Mouse (Mus musculus) intestine, embryonic 14.5 days (tissue): Measurements from ENCODE around the gene Prss42. TPM values are rescaled to one million over a fixed set of nuclear protein-coding genes. Genes with fewer than 3 reads are reported as not detected.

ENCODE experiments used
- ATAC-seq: fragments of 200-750 bp; cut with Nextera tagmentation; replicated peaks from 2 replicates; pipeline ENCODE4 v1.8.0; 2017; ENCODE audit warnings: low read depth, moderate number of reproducible peaks, moderate TSS enrichment, moderate library complexity; ENCODE audit not compliant: low FRiP score, low TSS enrichment
- DNase-seq: peaks from one replicate; pipeline ENCODE4 v3.0.0-alpha.2; 2018; ENCODE audit warnings: low spot score
- H3K27ac ChIP-seq: fragments of 300-500 bp; sonication (generic); 2 replicates; pipeline ENCODE4 v1.5.1; 2014; ENCODE audit warnings: low read depth, mild to moderate bottlenecking, control low read depth
- H3K27me3 ChIP-seq: fragments of 300-500 bp; sonication (generic); replicated peaks from 2 replicates; pipeline ENCODE4 v1.6.1; 2014; ENCODE audit warnings: low read length, control low read depth; ENCODE audit not compliant: control insufficient read depth, insufficient read depth
- H3K36me3 ChIP-seq: fragments of 300-500 bp; sonication (generic); 2 replicates; pipeline ENCODE4 v1.6.1; 2014; ENCODE audit warnings: low read length, control low read depth; ENCODE audit not compliant: control insufficient read depth, insufficient read depth
- H3K4me1 ChIP-seq: fragments of 300-500 bp; sonication (generic); replicated peaks from 2 replicates; pipeline ENCODE4 v1.6.1; 2014; ENCODE audit warnings: low read length, control low read depth, mixed read lengths; ENCODE audit not compliant: control insufficient read depth, insufficient read depth
- H3K4me2 ChIP-seq: fragments of 300-500 bp; sonication (generic); 2 replicates; pipeline ENCODE4 v1.6.1; 2014; ENCODE audit warnings: low read length
- H3K4me3 ChIP-seq: fragments of 300-500 bp; sonication (generic); 2 replicates; pipeline ENCODE4 v1.5.1; 2014; ENCODE audit warnings: low read depth, low read length, control low read depth, mixed read lengths
- H3K9ac ChIP-seq: fragments of 300-500 bp; sonication (generic); 2 replicates; pipeline ENCODE4 v1.6.1; 2014; ENCODE audit warnings: mild to moderate bottlenecking, low read length
- H3K9me3 ChIP-seq: fragments of 300-500 bp; sonication (generic); 2 replicates; pipeline ENCODE4 v1.6.1; 2016; ENCODE audit warnings: low read length, control low read depth; ENCODE audit not compliant: control insufficient read depth
- WGBS: fragments of 180-500 bp; shearing (Covaris S2); extraction: QIAGEN DNeasy Blood & Tissue Kit; methylation state at CpG from one replicate; pipeline ENCODE4 v1.1.7; 2014; 5-methylcytosine and 5-hydroxymethylcytosine counted together
- polyA plus RNA-seq: library from polyadenylated mRNA; unstranded; fragments of >200 nt; fragmentation: Nextera tagmentation; extraction: Ambion mirVana; gene quantifications from 2 replicates; pipeline ENCODE4 v1.2.1, GENCODE M21; 2014

The Prss42 gene
- polyA plus RNA-seq = not detected in 2 replicates

GRCm38 (mm10) chr9:110797866-110798265, at the start of gene Prss42:
Prss42 (plus strand) TSS chr9:110798166.
- no peak within 1 kb of the TSS for H3K9ac ChIP-seq
- no peaks in the 10 kb centered on the region for H3K27me3 ChIP-seq
- DNase-seq (no peak), ATAC-seq (no peak)
- no peaks in the 10 kb centered on the region for H3K36me3 ChIP-seq
- H3K9me3 ChIP-seq = no peaks in the 10 kb centered on the region
- 91% methylated on average over 14 of the region's 14 CpGs for WGBS
- no peak within 1 kb of the TSS for H3K4me3 ChIP-seq
- H3K4me1 ChIP-seq = no peaks in the 10 kb centered on the region
- no peak within 1 kb of the TSS for H3K4me2 ChIP-seq
- H3K27ac ChIP-seq = no peak within 1 kb of the TSS

DNA sequence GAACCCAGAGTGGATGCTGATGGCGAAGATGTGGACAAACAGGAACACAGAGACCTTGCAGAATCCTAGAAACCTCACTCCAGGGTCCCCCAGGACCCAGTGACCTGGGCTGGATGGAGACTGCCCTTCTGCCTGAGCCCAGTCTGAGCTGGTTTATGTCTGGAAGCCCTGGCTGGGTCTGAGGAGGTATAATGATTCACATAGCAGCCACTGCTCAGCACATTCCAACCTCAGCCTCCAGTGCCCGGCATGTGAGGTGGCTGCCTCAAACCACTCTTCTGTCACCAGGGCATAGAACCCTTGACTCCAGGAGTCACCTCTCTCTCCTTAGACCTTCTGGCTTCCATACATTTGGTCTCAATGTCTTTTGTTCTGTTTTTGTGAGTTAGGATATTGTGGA, 49.5 kb upstream of the Prss42 start:
- H3K27me3 ChIP-seq = peaks cover 5% of the 10 kb centered on the region; the same call in 1 of the 2 replicates
- H3K4me2 ChIP-seq = no peak overlapping the region
- DNase-seq (no peak), ATAC-seq (no peak)
- WGBS = 65% methylated on average over 2 of the region's 2 CpGs
- H3K27ac ChIP-seq = no peak overlapping the region
- H3K9ac ChIP-seq = no peak overlapping the region
- H3K4me1 ChIP-seq = peaks cover 26% of the 10 kb centered on the region
- no peak overlapping the region for H3K4me3 ChIP-seq
- no peaks in the 10 kb centered on the region for H3K9me3 ChIP-seq
- H3K36me3 ChIP-seq = no peaks in the 10 kb centered on the region

GRCm38 (mm10) chr9:110750404-110751187, 47.4 kb upstream of the Prss42 start:
- no peak; the same call in 1 of the 2 replicates for ATAC-seq
- no peak overlapping the region for H3K4me3 ChIP-seq
- H3K4me1 ChIP-seq = peaks cover 22% of the 10 kb centered on the region

DNA sequence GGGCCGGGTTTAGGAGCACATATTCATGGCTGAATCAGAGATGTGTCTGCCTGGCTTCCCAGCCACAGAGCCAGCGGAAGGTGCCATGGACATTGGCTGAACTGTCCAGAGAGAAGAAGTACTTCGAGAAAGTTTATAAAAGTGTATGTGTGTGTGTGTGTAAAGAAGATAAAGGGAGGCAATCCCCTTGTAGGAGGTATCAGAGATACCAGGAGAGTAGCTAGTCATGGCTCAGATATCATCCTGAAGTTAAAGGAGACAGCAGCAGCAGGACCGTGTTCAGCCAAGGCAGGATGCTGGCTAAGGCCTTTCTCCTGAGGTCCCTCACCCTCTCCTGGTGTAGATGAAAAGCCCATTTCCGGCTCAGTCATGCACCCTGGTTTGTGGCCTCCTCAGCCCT, 46.6 kb upstream of the Prss42 start:
- ATAC-seq = no peak
- H3K9me3 ChIP-seq = no peaks in the 10 kb centered on the region
- H3K36me3 ChIP-seq = no peaks in the 10 kb centered on the region
- peak overlapping the region; percentile 36; the same call in 1 of the 2 replicates for H3K27ac ChIP-seq
- WGBS = 74% methylated on average over 5 of the region's 5 CpGs
- no peak overlapping the region for H3K4me2 ChIP-seq
- no peak overlapping the region for H3K4me3 ChIP-seq
- no peak for DNase-seq
- H3K27me3 ChIP-seq = no peaks in the 10 kb centered on the region
- H3K9ac ChIP-seq = no peak overlapping the region
- peaks cover 22% of the 10 kb centered on the region for H3K4me1 ChIP-seq

More at GRCm38 (mm10) chr9:110750404-110751187, 47.4 kb upstream of the Prss42 start:
- no peak for DNase-seq
- WGBS = 24% methylated on average over 14 of the region's 14 CpGs
- peak overlapping the region; percentile 30; the same call in 1 of the 2 replicates for H3K4me2 ChIP-seq
- no peaks in the 10 kb centered on the region for H3K9me3 ChIP-seq
- no peaks in the 10 kb centered on the region for H3K27me3 ChIP-seq
- H3K9ac ChIP-seq = no peak overlapping the region
- no peaks in the 10 kb centered on the region for H3K36me3 ChIP-seq
- peak overlapping the region; percentile 36; the same call in 1 of the 2 replicates for H3K27ac ChIP-seq

- no peak overlapping the region for H3K27ac ChIP-seq
These were observed 45.0 kb upstream of the Prss42 start for GRCm38 (mm10) chr9:110752917-110753435.

DNA sequence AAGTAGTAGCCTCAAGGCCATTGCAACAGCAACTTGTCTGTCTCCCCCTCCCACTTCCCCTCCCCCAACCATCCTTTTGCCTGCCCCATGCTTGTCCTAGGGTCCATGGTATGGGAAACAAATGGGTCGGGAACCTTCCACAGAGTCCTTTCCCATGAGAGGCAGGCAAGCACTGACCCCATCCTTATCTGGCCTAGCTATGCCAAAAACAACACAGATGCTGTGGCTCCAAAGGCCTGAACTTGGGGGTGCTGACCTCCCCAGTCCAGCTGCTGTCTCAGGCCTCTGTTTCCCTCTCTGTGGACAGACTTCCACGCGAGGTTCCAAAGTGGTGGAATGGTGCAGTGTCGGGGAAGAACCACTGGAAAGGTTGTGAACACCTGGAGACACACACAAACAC, 44.2 kb upstream of the Prss42 start:
- no peak overlapping the region for H3K9ac ChIP-seq
- H3K4me2 ChIP-seq = no peak overlapping the region
- no peak for DNase-seq
- H3K4me3 ChIP-seq = no peak overlapping the region
- H3K36me3 ChIP-seq = no peaks in the 10 kb centered on the region
- no peak for ATAC-seq
- no peaks in the 10 kb centered on the region for H3K9me3 ChIP-seq
- WGBS = 81% methylated on average over 4 of the region's 4 CpGs
- no peaks in the 10 kb centered on the region for H3K27me3 ChIP-seq
- peaks cover 19% of the 10 kb centered on the region for H3K4me1 ChIP-seq
- H3K27ac ChIP-seq = no peak overlapping the region

More at GRCm38 (mm10) chr9:110752917-110753435, 45.0 kb upstream of the Prss42 start:
- Histone ChIP-seq H3K9ac (no peak overlapping the region), H3K4me2 (no peak overlapping the region), H3K27me3 (no peaks in the 10 kb centered on the region), H3K9me3 (no peaks in the 10 kb centered on the region), H3K4me1 (peaks cover 19% of the 10 kb centered on the region), H3K4me3 (no peak overlapping the region), H3K36me3 (no peaks in the 10 kb centered on the region)
- WGBS = 91% methylated on average over 4 of the region's 4 CpGs
- DNase-seq (no peak), ATAC-seq (no peak)

GRCm38 (mm10) chr9:110757816-110758215, 40.1 kb upstream of the Prss42 start:
- H3K36me3 ChIP-seq = no peaks in the 10 kb centered on the region
- ATAC-seq (no peak), DNase-seq (no peak)
- no peak overlapping the region for H3K27ac ChIP-seq
- no peak overlapping the region for H3K9ac ChIP-seq
- WGBS = 70% methylated on average over 5 of the region's 5 CpGs
- no peak overlapping the region for H3K4me2 ChIP-seq
- H3K27me3 ChIP-seq = no peaks in the 10 kb centered on the region
- H3K9me3 ChIP-seq = no peaks in the 10 kb centered on the region
- no peaks in the 10 kb centered on the region for H3K4me1 ChIP-seq
- no peak overlapping the region for H3K4me3 ChIP-seq

DNA sequence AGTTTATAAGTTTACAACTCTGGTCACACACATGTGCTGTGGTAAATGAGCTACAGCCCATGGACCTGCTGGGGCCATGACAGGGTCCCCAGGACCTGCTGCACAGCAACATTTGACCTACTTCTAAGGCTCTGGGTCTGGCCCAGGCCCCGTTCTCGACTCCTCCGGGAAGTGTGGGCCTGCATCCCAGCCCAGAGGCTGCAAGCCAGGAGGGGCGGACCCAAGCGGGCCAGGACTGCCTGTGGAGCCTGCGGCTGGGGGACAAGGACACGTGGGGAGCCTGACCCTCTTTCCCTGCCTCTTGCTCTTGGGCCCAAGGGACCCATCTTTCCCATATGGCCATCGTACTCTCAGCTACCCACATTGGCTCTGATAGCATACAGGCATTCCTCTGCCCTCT, 39.4 kb upstream of the Prss42 start:
- ATAC-seq (no peak), DNase-seq (no peak)
- 76% methylated on average over 8 of the region's 8 CpGs for WGBS
- no peaks in the 10 kb centered on the region for H3K4me1 ChIP-seq
- H3K9me3 ChIP-seq = no peaks in the 10 kb centered on the region
- H3K4me3 ChIP-seq = no peak overlapping the region
- H3K36me3 ChIP-seq = no peaks in the 10 kb centered on the region
- H3K9ac ChIP-seq = no peak overlapping the region
- H3K27me3 ChIP-seq = no peaks in the 10 kb centered on the region
- no peak overlapping the region for H3K4me2 ChIP-seq
- H3K27ac ChIP-seq = no peak overlapping the region
